In genomic region chr9:43673171-43673680, GRCm38 (mm10) we compare ENCODE assay signal across 26 mouse cellular contexts.
DNase-seq lines count a peak whose midpoint lies in the region; ATAC-seq lines count a peak whose summit lies in the region.
"Had no signal": no experiment of that assay in that cellular context is flagged by ENCODE, and none has a peak within 500 bp of the region (broad histone marks: within the 10 kb centered on the region; RNA-seq: fewer than 3 reads in every experiment).

No protein-coding gene starts in this region.

- no peak overlapping the region for H3K27ac ChIP-seq in heart, embryonic 12.5 days (ENCODE audit: poor library complexity, severe bottlenecking)
- H3K27ac ChIP-seq in midbrain, embryonic 16.5 days (ENCODE audit: low read length), result no peak overlapping the region
- H3K27ac ChIP-seq: forebrain, embryonic 10.5 days; heart, embryonic 15.5 days; kidney, postnatal 0 days; midbrain, embryonic 13.5 days; neural tube, embryonic 12.5 days had no signal

- peak; percentile 67 to 81 for DNase-seq in heart, adult 18-20 months
- DNase-seq in urinary bladder, postnatal 14 days (ENCODE audit: low spot score), result peak; percentile 36
- no peak for DNase-seq in urinary bladder, adult 2 months (ENCODE audit: low spot score)
- DNase-seq in heart, adult 9 months (ENCODE audit: low spot score in 2 of 2), result peak; percentile 57 to 64
- DNase-seq in c-Kit-positive CD71-positive TER-119-positive erythroid progenitor cells, embryonic 14.5 days (ENCODE audit: low spot score), result no peak
- DNase-seq in kidney, postnatal 25 days, result no peak
- DNase-seq: cerebellum, adult 11-12 months; gastrocnemius, postnatal 25 days; kidney, adult 18-20 months; layer of hippocampus, postnatal 36 days; lung, adult 18-20 months; lung, postnatal 10 days; right cerebral cortex, postnatal 4 days; thymus, postnatal 25 days had no signal

- H3K4me3 ChIP-seq in heart, embryonic 12.5 days, result no peak overlapping the region
- no peak overlapping the region for H3K4me3 ChIP-seq in midbrain, embryonic 16.5 days (ENCODE audit: low read depth, low read length)
- H3K4me3 ChIP-seq: forebrain, embryonic 10.5 days; heart, embryonic 15.5 days; hindbrain, embryonic 13.5 days; midbrain, embryonic 13.5 days; neural tube, embryonic 12.5 days had no signal

- ATAC-seq in heart, embryonic 12.5 days (ENCODE audit: insufficient number of reproducible peaks, low FRiP score), result no peak
- ATAC-seq in midbrain, embryonic 16.5 days, result no peak
- ATAC-seq: forebrain, embryonic 16.5 days; inflammation-experienced regulatory T-cells, adult 6 months; midbrain, embryonic 13.5 days; Patski had no signal

- peaks cover 5% of the 10 kb centered on the region for H3K4me1 ChIP-seq in heart, embryonic 12.5 days (replicated peaks)
- H3K4me1 ChIP-seq in midbrain, embryonic 16.5 days (ENCODE audit: control insufficient read depth, insufficient read depth, low read length), result peaks cover 7% of the 10 kb centered on the region

- no peak overlapping the region for H3K9ac ChIP-seq in heart, embryonic 12.5 days
- no peak overlapping the region for H3K9ac ChIP-seq in midbrain, embryonic 16.5 days (ENCODE audit: low read depth, low read length)
- H3K9ac ChIP-seq: heart, embryonic 15.5 days; hindbrain, embryonic 13.5 days; midbrain, embryonic 13.5 days; neural tube, embryonic 12.5 days had no signal

- H3K27me3 ChIP-seq in heart, embryonic 12.5 days (replicated peaks), result peaks cover 16% of the 10 kb centered on the region
- no peaks in the 10 kb centered on the region for H3K27me3 ChIP-seq in midbrain, embryonic 16.5 days (ENCODE audit: control insufficient read depth, insufficient read depth, low read depth, low read length)
- H3K27me3 ChIP-seq: hindbrain, embryonic 13.5 days; midbrain, embryonic 13.5 days; neural tube, embryonic 12.5 days had no signal

- H3K4me2 ChIP-seq in heart, embryonic 12.5 days, result no peak overlapping the region
- no peak overlapping the region for H3K4me2 ChIP-seq in midbrain, embryonic 16.5 days (ENCODE audit: low read length)
- H3K4me2 ChIP-seq: heart, embryonic 15.5 days; hindbrain, embryonic 13.5 days; liver, embryonic 11.5 days; midbrain, embryonic 13.5 days; neural tube, embryonic 12.5 days had no signal

- no peaks in the 10 kb centered on the region for H3K9me3 ChIP-seq in heart, embryonic 12.5 days (replicated peaks)
- H3K9me3 ChIP-seq in midbrain, embryonic 16.5 days (replicated peaks; ENCODE audit: control insufficient read depth, low read length, poor library complexity, severe bottlenecking), result no peaks in the 10 kb centered on the region
- H3K9me3 ChIP-seq: forebrain, embryonic 10.5 days; heart, embryonic 15.5 days; hindbrain, embryonic 13.5 days; midbrain, embryonic 13.5 days; neural tube, embryonic 12.5 days had no signal

- no peaks in the 10 kb centered on the region for H3K36me3 ChIP-seq in heart, embryonic 12.5 days
- H3K36me3 ChIP-seq in midbrain, embryonic 16.5 days (ENCODE audit: control insufficient read depth, insufficient read depth, low read length), result no peaks in the 10 kb centered on the region
- H3K36me3 ChIP-seq: forebrain, embryonic 10.5 days; heart, embryonic 15.5 days; hindbrain, embryonic 13.5 days; midbrain, embryonic 13.5 days; neural tube, embryonic 12.5 days had no signal

- 50% methylated on average over 4 of the region's 4 CpGs for WGBS in heart, embryonic 12.5 days
- 70% methylated on average over 4 of the region's 4 CpGs for WGBS in midbrain, embryonic 16.5 days

Comparison
In these comparisons a context has a peak if more than half of its experiments do, and no peak if none do; other contexts are left out.
1. DNase-seq: peak in heart, adult 18-20 months (2 of 2), urinary bladder, postnatal 14 days (single experiment) and heart, adult 9 months (2 of 2); none in urinary bladder, adult 2 months (single experiment), c-Kit-positive CD71-positive TER-119-positive erythroid progenitor cells, embryonic 14.5 days (single experiment) and kidney, postnatal 25 days (0 of 2).